Mouse (Mus musculus) G1E (cell line): Measurements from ENCODE around the gene Zic3. TPM values are rescaled to one million over a fixed set of nuclear protein-coding genes. Genes with fewer than 3 reads are reported as not detected.

Experiments used
- ATAC-seq: 2 replicates; pipeline ENCODE4 v1.8.0; 2016; ENCODE audit warnings: mild to moderate bottlenecking; ENCODE audit not compliant: insufficient number of reproducible peaks, poor library complexity, low FRiP score, severe bottlenecking; ENCODE audit errors: extremely low read depth
- DNase-seq: peaks from one replicate; pipeline ENCODE4 v3.0.0; 2012; ENCODE audit warnings: low spot score
- H3K27me3 ChIP-seq: 2 replicates; pipeline ENCODE4 v1.6.1; 2012; ENCODE audit warnings: mild to moderate bottlenecking, low read length, inconsistent platforms; ENCODE audit not compliant: insufficient read depth
- H3K36me3 ChIP-seq: replicated peaks from 2 replicates; pipeline ENCODE3; 2012; ENCODE audit warnings: mild to moderate bottlenecking, inconsistent platforms
- H3K4me1 ChIP-seq: 2 replicates; pipeline ENCODE4 v1.6.1; 2012; ENCODE audit warnings: low read depth, low read length, inconsistent platforms, mixed read lengths; ENCODE audit not compliant: insufficient read depth
- H3K4me3 ChIP-seq: 2 replicates; pipeline ENCODE4 v1.5.1; 2012; ENCODE audit warnings: low read depth, mild to moderate bottlenecking, inconsistent platforms, low read length, moderate library complexity, mixed read lengths
- H3K9me3 ChIP-seq: replicated peaks from 2 replicates; pipeline ENCODE4 v1.6.1; 2012; ENCODE audit warnings: inconsistent platforms
- CTCF ChIP-seq: IDR thresholded peaks from 2 replicates; pipeline ENCODE4 v1.5.1; 2012; ENCODE audit warnings: low read depth, low read length, inconsistent platforms, mixed read lengths
- GATA1 ChIP-seq: IDR thresholded peaks from 2 replicates; pipeline ENCODE4 v1.6.1; 2012; ENCODE audit warnings: borderline replicate concordance, low read length, inconsistent platforms, mixed read lengths
- GATA2 ChIP-seq: IDR thresholded peaks from 2 replicates; pipeline ENCODE4 v1.6.1; 2012; ENCODE audit warnings: low read depth, low read length, inconsistent platforms, borderline replicate concordance
- POLR2AphosphoS5 ChIP-seq: IDR thresholded peaks from 2 replicates; pipeline ENCODE4 v1.6.1; 2012; ENCODE audit warnings: low read depth, low read length, inconsistent platforms; ENCODE audit not compliant: insufficient replicate concordance
- TAL1 ChIP-seq: conservative IDR thresholded peaks from 2 replicates; pipeline ENCODE4 v1.6.1; 2012; ENCODE audit warnings: low read depth, low read length, inconsistent platforms, mixed read lengths
- polyA plus RNA-seq: library from polyadenylated mRNA; stranded (reverse); fragments of >175 nt; gene quantifications from 2 replicates; pipeline ENCODE4 v1.2.3, GENCODE M21; 2012
- total RNA-seq, 2 experiments: library from RNA; stranded (forward) in 1 of 2; stranded (reverse) in 1 of 2; fragments of 200-1000 nt in 1 of 2; fragments of >200 nt in 1 of 2; fragmentation: Nextera tagmentation in 1 of 2; gene quantifications; 2 replicates each; pipeline ENCODE4 v1.2.3; 2014 to 2017

Zic3 gene
- total and polyA plus RNA-seq, 3 experiments, result 0.05 TPM; not detected in 2

DNA sequence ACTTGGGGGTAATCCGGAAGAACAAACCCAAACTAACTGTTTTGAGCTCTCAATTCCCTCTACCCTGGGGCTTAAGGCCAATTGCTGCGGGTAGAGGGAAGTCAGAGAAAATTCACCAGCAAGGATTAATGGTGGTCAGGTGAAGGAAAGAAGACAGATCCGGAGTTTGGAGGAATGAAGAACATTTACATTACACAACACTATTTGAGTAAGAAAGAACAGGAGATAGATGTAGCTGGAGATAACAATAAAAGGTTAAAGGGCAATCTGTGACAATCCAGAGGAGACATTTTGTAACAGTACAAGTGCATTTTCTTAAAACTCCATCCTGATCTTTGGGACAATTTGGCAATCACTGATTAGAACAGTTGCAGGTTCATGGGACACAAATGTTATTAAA is 19.4 kb downstream of the Zic3 start:
- DNase-seq (no peak), ATAC-seq (no peak)
- TF ChIP-seq CTCF (no peak), GATA1 (no peak), POLR2AphosphoS5 (no peak), TAL1 (no peak), GATA2 (no peak)
- H3K36me3 ChIP-seq, result no peaks in the 10 kb centered on the region
- peaks cover 8% of the 10 kb centered on the region for H3K9me3 ChIP-seq
- no peaks in the 10 kb centered on the region for H3K4me1 ChIP-seq
- no peak overlapping the region for H3K4me3 ChIP-seq
- H3K27me3 ChIP-seq, result no peaks in the 10 kb centered on the region

DNA sequence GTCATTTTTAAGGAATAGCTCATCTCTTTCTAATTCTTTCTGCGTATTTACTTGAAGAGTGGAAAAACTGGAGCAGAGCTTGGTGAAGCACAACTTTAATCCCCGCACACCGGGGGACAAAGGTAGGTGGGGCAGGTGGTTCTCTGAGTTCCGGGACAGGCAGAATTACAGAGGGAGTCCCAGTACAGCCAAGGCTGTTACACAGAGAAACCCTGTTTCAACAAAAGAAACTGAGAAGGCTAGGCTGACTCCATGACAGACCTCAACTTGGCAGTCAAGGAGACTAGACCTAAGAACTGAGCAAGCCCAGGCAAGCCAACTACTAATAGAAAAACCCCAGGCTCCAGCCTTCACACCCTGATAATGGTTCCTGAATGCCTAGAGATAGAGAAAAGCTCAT is 20.0 kb downstream of the Zic3 start:
- ATAC-seq (no peak), DNase-seq (no peak)
- Histone ChIP-seq H3K36me3 (no peaks in the 10 kb centered on the region), H3K4me3 (no peak overlapping the region), H3K4me1 (no peaks in the 10 kb centered on the region), H3K9me3 (peaks cover 8% of the 10 kb centered on the region), H3K27me3 (no peaks in the 10 kb centered on the region)
- TF ChIP-seq GATA1 (no peak), POLR2AphosphoS5 (no peak), GATA2 (no peak), CTCF (no peak), TAL1 (no peak)
